Comparison of ENCODE assay signal across 8 mouse cellular contexts in genomic region chr12:87444211-87444610, GRCm38 (mm10). TPM values are rescaled to one million over a fixed set of nuclear protein-coding genes. Genes with fewer than 3 reads are reported as not detected.
DNase-seq lines count a peak whose midpoint lies in the region; ATAC-seq and TF ChIP-seq lines count a peak whose summit lies in the region.

No protein-coding gene starts in this region.

- no peak overlapping the region for H3K27ac ChIP-seq in liver, adult 2 months (replicated peaks; ENCODE audit: insufficient read depth, low read depth, low read length)
- no peak overlapping the region for H3K27ac ChIP-seq in intestine, embryonic 14.5 days (ENCODE audit: low read depth)
- no peak overlapping the region for H3K27ac ChIP-seq in midbrain, embryonic 15.5 days

- peak overlapping the region; percentile 97 for H3K4me3 ChIP-seq in liver, adult 2 months (ENCODE audit: insufficient read depth, low read depth, low read length)
- H3K4me3 ChIP-seq in intestine, embryonic 14.5 days (ENCODE audit: low read depth, low read length): peak overlapping the region; percentile 99
- peak overlapping the region; percentile 100 for H3K4me3 ChIP-seq in midbrain, embryonic 15.5 days

- intact Hi-C loops in left cerebral cortex, postnatal 36 days (cut with DNase I): loop anchor here (2.0 kb wide), 1 partner anchor 27 kb away; no protein-coding TSS in a partner anchor

- H3K79me2 ChIP-seq in liver, adult 2 months (ENCODE audit: control insufficient read depth, insufficient read depth, low read length): peaks cover 4% of the 10 kb centered on the region; the same call in 1 of the 2 replicates

- H3K9me3 ChIP-seq in intestine, embryonic 14.5 days (ENCODE audit: control insufficient read depth, low read length): no peaks in the 10 kb centered on the region
- H3K9me3 ChIP-seq in midbrain, embryonic 15.5 days: no peaks in the 10 kb centered on the region

- H3K4me1 ChIP-seq in liver, adult 2 months (ENCODE audit: control insufficient read depth, insufficient read depth, low read length): peaks cover 10% of the 10 kb centered on the region
- peaks cover 8% of the 10 kb centered on the region; the same call in 1 of the 2 replicates for H3K4me1 ChIP-seq in intestine, embryonic 14.5 days (replicated peaks; ENCODE audit: control insufficient read depth, insufficient read depth, low read length)
- peaks cover 23% of the 10 kb centered on the region for H3K4me1 ChIP-seq in midbrain, embryonic 15.5 days

- no peaks in the 10 kb centered on the region for H3K27me3 ChIP-seq in liver, adult 2 months (ENCODE audit: control insufficient read depth, insufficient read depth, low read length)
- no peaks in the 10 kb centered on the region for H3K27me3 ChIP-seq in intestine, embryonic 14.5 days (replicated peaks; ENCODE audit: control insufficient read depth, insufficient read depth, low read length)
- H3K27me3 ChIP-seq in midbrain, embryonic 15.5 days (replicated peaks): no peaks in the 10 kb centered on the region

- H3K9ac ChIP-seq in liver, adult 2 months (ENCODE audit: low read depth, low read length): peak overlapping the region; percentile 14; the same call in 1 of the 2 replicates
- H3K9ac ChIP-seq in intestine, embryonic 14.5 days (ENCODE audit: low read length): peak overlapping the region; percentile 99
- peak overlapping the region; percentile 97 for H3K9ac ChIP-seq in midbrain, embryonic 15.5 days

- peak; percentile 36 for DNase-seq in liver, adult 2 months (ENCODE audit: extremely low read depth, low read depth, low spot score)
- no peak for DNase-seq in liver
- peak; percentile 26 for DNase-seq in c-Kit-positive CD71-positive TER-119-positive erythroid progenitor cells, embryonic 14.5 days (ENCODE audit: low spot score)
- DNase-seq in intestine, embryonic 14.5 days (ENCODE audit: low spot score): peak; percentile 65
- no peak for DNase-seq in left cerebral cortex, postnatal 36 days (ENCODE audit: low spot score in 2 of 2)
- no peak for DNase-seq in thymus, postnatal 10 days (ENCODE audit: low spot score in 2 of 2)
- DNase-seq in layer of hippocampus, adult 18-20 months (ENCODE audit: low spot score in 2 of 2): no peak

- no peak for TF ChIP-seq POLR2A in liver, adult 2 months (IDR thresholded peaks at IDR 0.05; ENCODE audit: extremely low read depth, insufficient read depth, low read length)

- WGBS in liver, adult 2 months: 2% methylated on average over 16 of the region's 16 CpGs
- WGBS in intestine, embryonic 14.5 days: 4% methylated on average over 16 of the region's 16 CpGs
- WGBS in midbrain, embryonic 15.5 days: 4% methylated on average over 16 of the region's 16 CpGs

- no peak for TF ChIP-seq CTCF in liver, adult 2 months (IDR thresholded peaks at IDR 0.05; ENCODE audit: low read depth, low read length)

- peak; percentile 14 for ATAC-seq in intestine, embryonic 14.5 days (replicated peaks; ENCODE audit: low FRiP score, low TSS enrichment, low read depth)
- no peak for ATAC-seq in midbrain, embryonic 15.5 days (replicated peaks)

- peaks cover 31% of the 10 kb centered on the region for H3K36me3 ChIP-seq in liver, adult 2 months (ENCODE audit: control insufficient read depth, insufficient read depth, low read length)
- peaks cover 55% of the 10 kb centered on the region for H3K36me3 ChIP-seq in intestine, embryonic 14.5 days (ENCODE audit: control insufficient read depth, insufficient read depth, low read length)
- H3K36me3 ChIP-seq in midbrain, embryonic 15.5 days (replicated peaks): peaks cover 29% of the 10 kb centered on the region

- peak overlapping the region; percentile 93 for H3K4me2 ChIP-seq in intestine, embryonic 14.5 days (ENCODE audit: low read length)
- H3K4me2 ChIP-seq in midbrain, embryonic 15.5 days: peak overlapping the region; percentile 63

RNA-seq across cellular contexts. Expression of gene Alkbh1, which starts 0.4 kb away (rescaled TPM):
- total RNA-seq in liver, adult 2 months (2014; rRNA removed): 8.4 and 10.3 TPM in 2 replicates
- polyA plus RNA-seq in liver, adult 2 months (2012; rRNA removed): 4.9 and 11.1 TPM in 2 replicates
- 58.0 and 59.9 TPM in 2 replicates for polyA plus RNA-seq in intestine, embryonic 14.5 days (2014; fragmentation: Nextera tagmentation; extraction: Ambion mirVana)
- polyA plus RNA-seq in midbrain, embryonic 15.5 days (2015; fragmentation: Nextera tagmentation; extraction: Ambion mirVana): 39.0 and 47.3 TPM in 2 replicates
- total RNA-seq in left cerebral cortex, postnatal 36 days (2021): 10 to 100 TPM; 14.6 to 19.0 TPM
- 10 to 100 TPM; 19.4 to 21.0 TPM for total RNA-seq in layer of hippocampus, adult 18-20 months (2021)

RNA-seq across cellular contexts. Expression of gene Slirp, which starts 0.5 kb away (rescaled TPM):
- 25.3 and 29.7 TPM in 2 replicates for total RNA-seq in liver, adult 2 months (2014; rRNA removed)
- 11.1 and 15.6 TPM in 2 replicates for polyA plus RNA-seq in liver, adult 2 months (2012; rRNA removed)
- polyA plus RNA-seq in intestine, embryonic 14.5 days (2014; fragmentation: Nextera tagmentation; extraction: Ambion mirVana): 286 and 300 TPM in 2 replicates
- 222 and 229 TPM in 2 replicates for polyA plus RNA-seq in midbrain, embryonic 15.5 days (2015; fragmentation: Nextera tagmentation; extraction: Ambion mirVana)
- total RNA-seq in left cerebral cortex, postnatal 36 days (2021): 10 to 100 TPM; 92.2 to 97.3 TPM
- total RNA-seq in layer of hippocampus, adult 18-20 months (2021): 10 to 100 TPM; 94.4 to 97.2 TPM

RNA-seq across cellular contexts. Expression of gene Snw1, which starts 27.9 kb away (rescaled TPM):
- 23.8 and 34.8 TPM in 2 replicates for total RNA-seq in liver, adult 2 months (2014; rRNA removed)
- 3.8 and 4.3 TPM in 2 replicates for polyA plus RNA-seq in liver, adult 2 months (2012; rRNA removed)
- 121 and 142 TPM in 2 replicates for polyA plus RNA-seq in intestine, embryonic 14.5 days (2014; fragmentation: Nextera tagmentation; extraction: Ambion mirVana)
- 103 and 106 TPM in 2 replicates for polyA plus RNA-seq in midbrain, embryonic 15.5 days (2015; fragmentation: Nextera tagmentation; extraction: Ambion mirVana)
- total RNA-seq in left cerebral cortex, postnatal 36 days (2021): 10 to 100 TPM; 64.7 to 73.8 TPM
- total RNA-seq in layer of hippocampus, adult 18-20 months (2021): 10 to 100 TPM; 62.3 to 68.8 TPM

RNA-seq across cellular contexts. Expression of gene Gm5788, which starts 50.3 kb away (rescaled TPM):
- not detected in 2 replicates for total RNA-seq in liver, adult 2 months (2014; rRNA removed)
- not detected in 2 replicates for polyA plus RNA-seq in liver, adult 2 months (2012; rRNA removed)
- not detected in 2 replicates for polyA plus RNA-seq in intestine, embryonic 14.5 days (2014; fragmentation: Nextera tagmentation; extraction: Ambion mirVana)
- not detected in 2 replicates for polyA plus RNA-seq in midbrain, embryonic 15.5 days (2015; fragmentation: Nextera tagmentation; extraction: Ambion mirVana)
- not detected for total RNA-seq in left cerebral cortex, postnatal 36 days (2021)
- not detected for total RNA-seq in layer of hippocampus, adult 18-20 months (2021)

RNA-seq across cellular contexts. Expression of gene Sptlc2, which starts 56.1 kb away (rescaled TPM):
- total RNA-seq in liver, adult 2 months (2014; rRNA removed): 13.8 and 14.4 TPM in 2 replicates
- polyA plus RNA-seq in liver, adult 2 months (2012; rRNA removed): 4.3 and 6.5 TPM in 2 replicates
- polyA plus RNA-seq in intestine, embryonic 14.5 days (2014; fragmentation: Nextera tagmentation; extraction: Ambion mirVana): 101 and 118 TPM in 2 replicates
- polyA plus RNA-seq in midbrain, embryonic 15.5 days (2015; fragmentation: Nextera tagmentation; extraction: Ambion mirVana): 59.4 and 68.5 TPM in 2 replicates
- 10 to 100 TPM; 33.7 to 34.1 TPM for total RNA-seq in left cerebral cortex, postnatal 36 days (2021)
- total RNA-seq in layer of hippocampus, adult 18-20 months (2021): 10 to 100 TPM; 24.6 to 40.9 TPM

Comparison
In these comparisons a context has a peak if more than half of its experiments do, and no peak if none do; other contexts are left out.
1. DNase-seq: peak in liver, adult 2 months (single experiment), c-Kit-positive CD71-positive TER-119-positive erythroid progenitor cells, embryonic 14.5 days (single experiment) and intestine, embryonic 14.5 days (single experiment); none in liver (single experiment), left cerebral cortex, postnatal 36 days (0 of 2), thymus, postnatal 10 days (0 of 2) and layer of hippocampus, adult 18-20 months (0 of 2).
2. H3K9ac ChIP-seq: peak in every context shown above with its lines; median percentile 99 in intestine, embryonic 14.5 days; 97 in midbrain, embryonic 15.5 days; 14 in liver, adult 2 months.
3. Peak in every context shown above with its lines, with median percentiles within 50 percentile points of each other: H3K4me3 ChIP-seq.